Mouse (Mus musculus) stomach, embryonic 16.5 days (tissue): ENCODE measurements around the gene Elane. TPM values are rescaled to one million over a fixed set of nuclear protein-coding genes. Genes with fewer than 3 reads are reported as not detected.

ENCODE experiments used
- ATAC-seq: fragments of 200-750 bp; cut with Nextera tagmentation; 2 replicates; pipeline ENCODE4 v1.8.0; 2017; ENCODE audit warnings: moderate number of reproducible peaks, moderate TSS enrichment; ENCODE audit not compliant: insufficient read depth, low FRiP score
- H3K27ac ChIP-seq: fragments of 300-500 bp; sonication (generic); 2 replicates; pipeline ENCODE4 v1.5.1; 2014; ENCODE audit warnings: low read length
- H3K27me3 ChIP-seq: fragments of 300-500 bp; sonication (generic); 2 replicates; pipeline ENCODE4 v1.6.1; 2014; ENCODE audit warnings: low read length, control low read depth, mixed read lengths; ENCODE audit not compliant: control insufficient read depth, insufficient read depth
- H3K36me3 ChIP-seq: fragments of 300-500 bp; sonication (generic); 2 replicates; pipeline ENCODE4 v1.6.1; 2014; ENCODE audit warnings: low read length; ENCODE audit not compliant: control insufficient read depth, insufficient read depth
- H3K4me1 ChIP-seq: fragments of 300-500 bp; sonication (generic); 2 replicates; pipeline ENCODE4 v1.6.1; 2014; ENCODE audit warnings: low read length, control low read depth, mixed read lengths; ENCODE audit not compliant: control insufficient read depth, insufficient read depth
- H3K4me2 ChIP-seq: fragments of 300-500 bp; sonication (generic); 2 replicates; pipeline ENCODE4 v1.6.1; 2014; ENCODE audit warnings: low read depth, low read length, mixed read lengths
- H3K4me3 ChIP-seq: fragments of 300-500 bp; sonication (generic); replicated peaks from 2 replicates; pipeline ENCODE4 v1.5.1; 2014; ENCODE audit warnings: mild to moderate bottlenecking, low read length
- H3K9ac ChIP-seq: fragments of 300-500 bp; sonication (generic); 2 replicates; pipeline ENCODE4 v1.6.1; 2014; ENCODE audit warnings: low read length
- H3K9me3 ChIP-seq: fragments of 300-500 bp; sonication (generic); replicated peaks from 2 replicates; pipeline ENCODE4 v1.6.1; 2016; ENCODE audit warnings: low read length, control low read depth; ENCODE audit not compliant: control insufficient read depth
- WGBS: fragments of 180-500 bp; shearing (Covaris S2); extraction: QIAGEN DNeasy Blood & Tissue Kit; methylation state at CpG from one replicate; pipeline ENCODE4 v1.1.7; 2014; 5-methylcytosine and 5-hydroxymethylcytosine counted together
- polyA plus RNA-seq: library from polyadenylated mRNA; unstranded; fragments of >200 nt; fragmentation: Nextera tagmentation; extraction: Ambion mirVana; gene quantifications from 2 replicates; pipeline ENCODE4 v1.2.1, GENCODE M21; 2015

The Elane gene
- polyA plus RNA-seq, 1 experiment from 2014 or later, result 9.8 TPM

DNA sequence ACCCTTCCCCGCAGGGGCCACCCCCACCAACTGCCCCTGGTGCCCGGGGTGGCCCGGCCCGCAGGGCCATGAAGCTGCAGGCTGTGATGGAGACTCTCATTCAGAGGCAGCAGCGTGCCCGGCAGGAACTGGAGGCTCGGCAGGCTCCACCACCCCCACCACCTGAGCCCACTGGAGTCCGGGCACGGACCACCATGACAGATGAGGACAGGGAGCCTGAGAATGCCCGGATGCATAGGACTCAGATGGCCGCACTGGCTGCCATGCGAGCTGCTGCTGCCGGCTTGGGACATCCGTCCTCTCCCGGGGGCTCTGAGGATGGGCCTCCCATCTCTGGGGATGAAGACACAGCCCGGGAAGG lies 44.8 kb downstream of the Elane start:
- Histone ChIP-seq H3K4me1 (peaks cover 54% of the 10 kb centered on the region), H3K4me3 (no peak overlapping the region), H3K27me3 (no peaks in the 10 kb centered on the region), H3K9ac (no peak overlapping the region), H3K9me3 (no peaks in the 10 kb centered on the region), H3K4me2 (no peak overlapping the region), H3K36me3 (peaks cover 13% of the 10 kb centered on the region; the same call in 1 of the 2 replicates), H3K27ac (no peak overlapping the region)
- 91% methylated on average over 16 of the region's 16 CpGs for WGBS
- ATAC-seq, result no peak

DNA sequence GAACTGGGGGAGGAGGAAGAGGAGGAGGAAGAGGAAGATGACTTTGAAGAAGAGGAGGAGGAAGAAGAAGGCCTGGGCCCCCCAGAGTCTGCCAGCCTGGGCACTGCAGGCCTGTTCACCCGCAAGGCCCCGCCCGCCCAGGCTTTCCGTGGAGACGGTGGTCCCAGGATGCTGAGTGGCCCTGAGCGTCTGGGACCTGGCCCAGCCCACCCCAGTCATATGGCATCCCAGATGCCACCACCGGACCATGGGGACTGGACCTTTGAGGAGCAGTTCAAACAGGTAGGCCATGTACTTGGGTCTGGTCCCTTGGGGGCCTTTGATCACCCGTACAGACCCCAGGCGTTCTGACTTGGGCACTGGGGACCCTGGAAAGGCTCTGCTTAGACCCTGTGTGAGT lies 45.8 kb downstream of the Elane start:
- Histone ChIP-seq H3K9ac (no peak overlapping the region), H3K4me3 (no peak overlapping the region)
- no peak for ATAC-seq

DNA sequence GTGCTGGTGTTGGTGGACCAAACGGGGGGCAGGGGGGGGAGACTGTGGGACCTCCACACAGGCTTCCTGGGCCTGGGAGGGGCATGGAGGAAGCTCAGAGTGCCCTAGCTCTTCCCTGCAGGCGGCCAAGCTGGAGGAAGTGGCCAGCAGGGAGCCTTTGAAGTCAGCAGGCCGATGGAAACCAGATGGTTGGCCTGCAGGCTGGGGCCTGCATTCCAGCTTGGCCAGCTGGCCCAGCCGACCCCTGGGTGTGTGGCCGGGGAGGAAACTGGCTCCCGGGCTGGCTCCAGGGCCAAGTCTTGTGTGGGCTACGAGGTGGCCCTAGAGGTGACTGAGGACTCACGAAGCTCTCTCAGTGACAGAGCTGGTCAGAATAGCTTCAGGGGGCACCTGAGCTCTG lies 46.7 kb downstream of the Elane start:
- Histone ChIP-seq H3K27ac (peak overlapping the region; percentile 73), H3K27me3 (no peaks in the 10 kb centered on the region), H3K36me3 (peaks cover 13% of the 10 kb centered on the region; the same call in 1 of the 2 replicates), H3K9me3 (no peaks in the 10 kb centered on the region), H3K4me3 (no peak overlapping the region), H3K9ac (peak overlapping the region; percentile 54), H3K4me2 (peak overlapping the region; percentile 27; the same call in 1 of the 2 replicates), H3K4me1 (peaks cover 63% of the 10 kb centered on the region)
- WGBS, result 18% methylated on average over 8 of the region's 8 CpGs
- ATAC-seq, result peak; percentile 5; the same call in 1 of the 2 replicates

More for the DNA sequence above, 45.8 kb downstream of the Elane start:
- Histone ChIP-seq H3K9me3 (no peaks in the 10 kb centered on the region), H3K27ac (no peak overlapping the region), H3K27me3 (no peaks in the 10 kb centered on the region), H3K4me1 (peaks cover 59% of the 10 kb centered on the region), H3K36me3 (peaks cover 13% of the 10 kb centered on the region; the same call in 1 of the 2 replicates), H3K4me2 (no peak overlapping the region)
- 74% methylated on average over 9 of the region's 9 CpGs for WGBS

DNA sequence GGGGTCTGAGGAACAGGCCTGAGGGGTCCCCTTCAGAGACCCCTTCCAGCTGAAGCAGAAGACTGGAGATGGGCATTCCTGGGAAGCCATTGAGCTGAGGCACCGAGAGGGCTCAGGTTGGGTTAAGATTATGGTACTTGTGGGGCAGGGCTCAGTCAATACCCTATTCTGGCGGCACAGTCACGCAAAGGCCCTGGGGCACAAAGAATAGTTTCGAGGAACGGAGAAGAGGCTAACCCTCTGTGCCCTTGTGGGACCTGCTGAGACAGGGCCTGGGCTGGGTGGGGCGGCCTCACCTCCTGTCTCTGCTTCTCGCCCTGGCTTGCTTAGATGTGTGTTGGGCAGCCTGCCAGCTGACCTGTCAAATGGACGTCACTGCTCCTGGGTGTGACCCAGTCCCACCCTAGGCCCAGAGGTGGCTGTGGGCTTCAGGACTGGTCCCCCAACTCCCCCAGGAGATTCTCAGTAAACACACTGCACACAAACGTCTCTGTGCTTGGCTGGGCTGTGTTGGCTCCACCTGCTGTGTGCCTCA lies 47.2 kb downstream of the Elane start:
- Histone ChIP-seq H3K9ac (peak overlapping the region; percentile 54; the same call in 1 of the 2 replicates), H3K27me3 (no peaks in the 10 kb centered on the region), H3K9me3 (no peaks in the 10 kb centered on the region), H3K27ac (peak overlapping the region; percentile 73), H3K4me3 (no peak overlapping the region), H3K36me3 (peaks cover 13% of the 10 kb centered on the region; the same call in 1 of the 2 replicates), H3K4me2 (peak overlapping the region; percentile 27; the same call in 1 of the 2 replicates), H3K4me1 (peaks cover 67% of the 10 kb centered on the region)
- ATAC-seq, result no peak
- WGBS, result 61% methylated on average over 9 of the region's 9 CpGs

DNA sequence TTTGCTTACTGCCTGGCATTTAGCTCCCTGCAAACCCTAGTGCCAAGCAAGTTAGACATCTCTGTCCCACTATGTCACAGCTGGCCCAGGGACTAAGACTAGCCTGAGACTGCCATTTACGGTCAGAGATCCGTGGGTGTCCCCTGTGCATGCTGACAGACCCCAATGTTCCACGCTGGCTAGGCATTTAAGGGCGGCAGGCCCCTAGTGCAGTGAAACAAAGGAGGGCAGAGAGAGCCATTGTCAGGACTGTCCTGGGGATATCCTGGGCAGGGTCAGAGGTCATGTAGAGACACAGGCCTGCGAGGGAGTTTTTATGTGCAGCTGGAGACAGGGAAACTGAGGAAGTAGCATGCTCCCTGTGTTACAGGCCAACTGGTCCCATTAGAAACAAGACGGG lies 47.8 kb downstream of the Elane start:
- Histone ChIP-seq H3K9me3 (no peaks in the 10 kb centered on the region), H3K4me1 (peaks cover 65% of the 10 kb centered on the region), H3K27me3 (no peaks in the 10 kb centered on the region), H3K27ac (peak overlapping the region; percentile 73), H3K4me3 (no peak overlapping the region), H3K4me2 (no peak overlapping the region), H3K36me3 (peaks cover 13% of the 10 kb centered on the region; the same call in 1 of the 2 replicates), H3K9ac (0 out of 2 replicates have a peak overlapping the region, but pooled peaks have one; percentile 9)
- 75% methylated on average over 6 of the region's 6 CpGs for WGBS
- no peak for ATAC-seq

DNA sequence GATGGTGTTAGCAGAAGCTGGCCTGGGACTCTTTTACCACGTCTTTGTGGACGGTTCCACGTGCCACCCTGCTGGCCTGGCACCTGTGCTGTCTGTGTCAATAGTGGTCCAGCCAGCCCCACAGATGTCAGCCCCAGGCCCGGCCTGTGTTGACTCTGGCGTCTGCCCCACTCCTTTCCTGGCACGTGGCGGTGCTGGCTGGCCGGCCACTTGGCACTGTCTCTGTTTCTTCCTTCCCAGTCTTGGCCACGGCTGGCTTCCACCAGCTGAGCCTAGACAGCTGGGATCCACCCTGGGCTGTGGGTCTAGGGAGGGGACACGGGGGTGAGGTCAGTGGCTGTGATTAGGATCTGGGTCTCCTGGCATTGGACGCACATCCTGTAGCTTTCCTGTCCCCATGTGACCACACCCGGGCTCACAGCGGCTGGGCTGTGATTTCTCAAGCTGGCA lies 48.2 kb downstream of the Elane start:
- WGBS, result 41% methylated on average over 13 of the region's 13 CpGs
- Histone ChIP-seq H3K36me3 (peaks cover 13% of the 10 kb centered on the region; the same call in 1 of the 2 replicates), H3K9ac (0 out of 2 replicates have a peak overlapping the region, but pooled peaks have one; percentile 34), H3K27me3 (no peaks in the 10 kb centered on the region), H3K4me3 (no peak overlapping the region), H3K9me3 (no peaks in the 10 kb centered on the region), H3K4me2 (no peak overlapping the region), H3K4me1 (peaks cover 61% of the 10 kb centered on the region), H3K27ac (peak overlapping the region; percentile 73)
- peak; percentile 53 for ATAC-seq

DNA sequence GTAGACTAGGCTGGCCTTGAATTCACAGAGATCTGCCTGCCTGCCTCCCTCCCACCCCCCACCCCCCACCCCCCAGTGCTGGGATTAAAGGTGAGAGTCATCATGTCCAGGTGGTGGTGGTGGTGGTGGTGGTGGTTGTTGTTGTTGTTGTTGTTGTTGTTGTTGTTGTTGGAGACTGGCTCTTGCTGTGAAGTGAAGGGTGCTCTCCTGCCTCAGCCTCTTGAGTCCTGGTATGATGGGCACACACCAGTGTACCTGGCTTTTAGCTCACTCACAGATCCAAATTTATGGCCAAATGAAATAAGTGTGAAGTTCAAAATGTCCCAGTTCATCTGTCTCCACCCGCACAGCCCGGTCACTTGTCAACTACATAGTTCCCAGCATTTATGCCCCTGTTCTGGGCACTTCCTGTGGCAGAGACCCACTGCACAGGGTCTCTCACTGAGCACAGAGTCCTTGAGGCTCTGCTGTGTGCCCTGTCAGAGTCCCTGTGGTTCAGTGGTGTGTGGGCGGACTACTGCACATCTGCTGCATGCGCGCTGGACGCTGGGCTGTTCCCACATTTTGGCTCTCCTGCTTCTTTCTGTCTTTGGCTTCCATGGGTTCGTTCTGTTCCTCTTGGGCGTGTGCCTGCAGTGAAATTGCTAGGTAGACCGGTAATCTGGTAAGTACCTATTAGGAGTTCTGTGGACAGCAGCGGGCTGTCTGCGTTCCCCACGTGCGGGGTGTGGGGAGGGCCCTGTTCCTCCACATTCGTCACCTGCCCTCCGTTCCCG lies 48.9 kb downstream of the Elane start:
- no peak overlapping the region for H3K9ac ChIP-seq
- ATAC-seq, result no peak
- H3K36me3 ChIP-seq, result peaks cover 13% of the 10 kb centered on the region; the same call in 1 of the 2 replicates
- H3K4me1 ChIP-seq, result peaks cover 59% of the 10 kb centered on the region
- H3K4me2 ChIP-seq, result no peak overlapping the region
- 80% methylated on average over 16 of the region's 16 CpGs for WGBS
- no peaks in the 10 kb centered on the region for H3K9me3 ChIP-seq
- no peak overlapping the region for H3K4me3 ChIP-seq
- peak overlapping the region; percentile 73 for H3K27ac ChIP-seq
- H3K27me3 ChIP-seq, result no peaks in the 10 kb centered on the region

DNA sequence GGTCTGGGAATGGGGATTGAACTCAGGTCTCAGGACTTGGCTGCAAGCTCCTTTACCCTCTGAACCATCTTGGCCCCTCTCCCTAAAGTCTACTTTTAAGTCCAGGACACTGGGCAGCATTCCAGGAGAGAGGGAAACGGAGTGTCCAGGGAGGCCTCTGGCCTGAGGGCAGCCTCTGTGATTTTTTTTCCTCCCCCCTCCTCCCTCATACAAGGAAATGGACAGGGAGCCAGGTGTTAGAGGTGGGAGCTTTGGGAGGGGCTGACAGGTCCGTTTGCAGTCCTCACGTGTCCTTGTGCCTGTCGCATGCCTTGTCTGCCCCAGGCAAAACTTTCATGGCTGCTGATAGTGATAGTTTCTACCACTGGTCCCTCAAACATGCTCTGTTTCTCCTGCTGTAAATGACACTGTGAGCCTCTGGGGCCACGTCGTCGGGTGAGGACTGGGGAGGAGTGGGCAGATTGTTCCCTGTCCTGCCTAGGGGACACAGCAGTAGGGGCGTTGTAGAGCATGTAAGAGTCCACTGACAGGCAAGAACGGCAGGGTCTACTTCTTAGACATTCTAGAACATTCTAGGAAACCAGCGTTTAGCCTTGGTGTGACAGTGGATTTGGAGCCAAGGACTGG lies 50.4 kb downstream of the Elane start:
- ATAC-seq, result no peak
- Histone ChIP-seq H3K4me2 (0 out of 2 replicates have a peak overlapping the region, but pooled peaks have one; percentile 0), H3K9ac (0 out of 2 replicates have a peak overlapping the region, but pooled peaks have one; percentile 0), H3K4me3 (no peak overlapping the region), H3K36me3 (peaks cover 9% of the 10 kb centered on the region; the same call in 1 of the 2 replicates), H3K27me3 (no peaks in the 10 kb centered on the region), H3K27ac (peak overlapping the region; percentile 53), H3K4me1 (peaks cover 59% of the 10 kb centered on the region), H3K9me3 (no peaks in the 10 kb centered on the region)
- 51% methylated on average over 10 of the region's 10 CpGs for WGBS
